Mouse (Mus musculus) myocyte (in vitro differentiated cells): ENCODE data around the gene Coro7. TPM values are rescaled to one million over a fixed set of nuclear protein-coding genes. Genes with fewer than 3 reads are reported as not detected.

Source experiments
- H3K27me3 ChIP-seq: one replicate; pipeline ENCODE4 v1.6.1; 2011; ENCODE audit not compliant: control insufficient read depth, insufficient read depth, insufficient read length
- H3K36me3 ChIP-seq: one replicate; pipeline ENCODE4 v1.6.1; 2011; ENCODE audit not compliant: control insufficient read depth, insufficient read depth
- H3K4me2 ChIP-seq: one replicate; pipeline ENCODE4 v1.6.1; 2011; ENCODE audit warnings: low read depth, control low read depth
- H3K4me3 ChIP-seq: one replicate; pipeline ENCODE4 v1.5.1; 2011; ENCODE audit warnings: mild to moderate bottlenecking, control low read depth, moderate library complexity
- H3K79me2 ChIP-seq: one replicate; pipeline ENCODE4 v1.6.1; 2011; ENCODE audit not compliant: control insufficient read depth, insufficient read depth
- H3ac ChIP-seq: one replicate; pipeline ENCODE4 v1.6.1; 2011; ENCODE audit not compliant: control insufficient read depth, insufficient read length
- CEBPB ChIP-seq: IDR thresholded peaks from 2 replicates; pipeline ENCODE4 v1.6.1; 2011; ENCODE audit warnings: mild to moderate bottlenecking, moderate library complexity; ENCODE audit not compliant: poor library complexity, insufficient read depth, severe bottlenecking
- E2F4 ChIP-seq: IDR thresholded peaks from one replicate; pipeline ENCODE4 v1.6.1; 2011; ENCODE audit warnings: mild to moderate bottlenecking, control low read depth, moderate library complexity; ENCODE audit not compliant: insufficient read depth
- MAX ChIP-seq: IDR thresholded peaks from one replicate; pipeline ENCODE4 v1.6.1; 2011; ENCODE audit warnings: low read depth, mild to moderate bottlenecking, control low read depth
- MYOD1 ChIP-seq, 3 experiments: IDR thresholded peaks; one replicate each; pipeline ENCODE4 v1.6.1; 2011; ENCODE audit warnings: control low read depth in 2 of 3, low read depth in 2 of 3, mild to moderate bottlenecking in 2 of 3, moderate library complexity in 1 of 3; ENCODE audit not compliant: insufficient read length in 2 of 3, control insufficient read depth in 1 of 3
- MYOG ChIP-seq, 3 experiments: IDR thresholded peaks; one replicate each; pipeline ENCODE4 v1.6.1; 2011; ENCODE audit warnings: control low read depth in 2 of 3, low read depth in 2 of 3, mild to moderate bottlenecking in 2 of 3; ENCODE audit not compliant: insufficient read length in 2 of 3, control insufficient read depth in 1 of 3, insufficient read depth in 1 of 3
- POLR2A ChIP-seq: IDR thresholded peaks from one replicate; pipeline ENCODE4 v1.6.1; 2011; ENCODE audit warnings: low read depth, mild to moderate bottlenecking, control low read depth, moderate library complexity; ENCODE audit not compliant: insufficient read length
- POLR2AphosphoS2 ChIP-seq: IDR thresholded peaks from one replicate; pipeline ENCODE4 v1.6.1; 2011; ENCODE audit warnings: low read depth, control low read depth; ENCODE audit not compliant: insufficient read length
- REST ChIP-seq: IDR thresholded peaks from one replicate; pipeline ENCODE4 v1.6.1; 2011; ENCODE audit warnings: mild to moderate bottlenecking, control low read depth, moderate library complexity; ENCODE audit not compliant: insufficient read depth, insufficient read length
- SRF ChIP-seq: IDR thresholded peaks from one replicate; pipeline ENCODE4 v1.6.1; 2011; ENCODE audit warnings: low read depth; ENCODE audit not compliant: control insufficient read depth, insufficient read length
- TCF12 ChIP-seq: IDR thresholded peaks from one replicate; pipeline ENCODE4 v1.6.1; 2011; ENCODE audit warnings: mild to moderate bottlenecking, control low read depth; ENCODE audit not compliant: poor library complexity, insufficient read depth, severe bottlenecking
- TCF3 ChIP-seq: IDR thresholded peaks from one replicate; pipeline ENCODE4 v1.6.1; 2011; ENCODE audit warnings: low read depth, control low read depth; ENCODE audit not compliant: insufficient read length
- USF1 ChIP-seq: IDR thresholded peaks from one replicate; pipeline ENCODE4 v1.6.1; 2011; ENCODE audit warnings: low read depth, mild to moderate bottlenecking, control low read depth, moderate library complexity
- polyA plus RNA-seq: library from polyadenylated mRNA; unstranded; fragments of >200 nt; fragmentation: generic; extraction: Trizol; gene quantifications from one replicate; pipeline ENCODE4 v1.2.1, GENCODE M21; 2012; ENCODE audit warnings: missing spikeins

The Coro7 gene
- polyA plus RNA-seq, 1 experiment, result 15.2 TPM

- TF ChIP-seq E2F4 (no peak), MYOG (IDR thresholded peaks at IDR 0.05; ENCODE audit: control insufficient read depth in 1 of 3, insufficient read depth in 1 of 3, insufficient read length in 2 of 3, low read depth in 2 of 3) (no peak), CEBPB (no peak), MYOD1 (IDR thresholded peaks at IDR 0.05; ENCODE audit: control insufficient read depth in 1 of 3, insufficient read length in 2 of 3, low read depth in 2 of 3) (no peak), TCF3 (no peak), POLR2A (no peak), TCF12 (no peak)
Measured at GRCm38 (mm10) chr16:4635760-4636159, 43.8 kb downstream of the Coro7 start.

GRCm38 (mm10) chr16:4634681-4635080 lies 44.9 kb downstream of the Coro7 start:
- TF ChIP-seq E2F4 (no peak), TCF12 (no peak)
- Histone ChIP-seq H3K79me2 (no peaks in the 10 kb centered on the region), H3K4me3 (no peak overlapping the region), H3K27me3 (no peaks in the 10 kb centered on the region), H3K36me3 (peaks cover 4% of the 10 kb centered on the region), H3K4me2 (no peak overlapping the region), H3ac (no peak overlapping the region)

More at GRCm38 (mm10) chr16:4635760-4636159, 43.8 kb downstream of the Coro7 start:
- Histone ChIP-seq H3K4me2 (no peak overlapping the region), H3K4me3 (no peak overlapping the region), H3ac (no peak overlapping the region), H3K27me3 (no peaks in the 10 kb centered on the region), H3K79me2 (peaks cover 8% of the 10 kb centered on the region), H3K36me3 (peaks cover 4% of the 10 kb centered on the region)

GRCm38 (mm10) chr16:4633661-4634060 lies 45.9 kb downstream of the Coro7 start:
- Histone ChIP-seq H3K79me2 (no peaks in the 10 kb centered on the region), H3K4me2 (no peak overlapping the region), H3K36me3 (peaks cover 4% of the 10 kb centered on the region), H3K4me3 (no peak overlapping the region), H3ac (no peak overlapping the region), H3K27me3 (no peaks in the 10 kb centered on the region)
- TF ChIP-seq CEBPB, result no peak
- no peak for TF ChIP-seq SRF
- no peak for TF ChIP-seq POLR2AphosphoS2
- no peak for TF ChIP-seq USF1
- no peak for TF ChIP-seq REST
- no peak for TF ChIP-seq MAX
- TF ChIP-seq TCF3, result no peak
- TF ChIP-seq MYOD1 (IDR thresholded peaks at IDR 0.05; ENCODE audit: control insufficient read depth in 1 of 3, insufficient read length in 2 of 3, low read depth in 2 of 3), result no peak
- TF ChIP-seq TCF12, result no peak

- no peak for TF ChIP-seq MAX
- no peak for TF ChIP-seq POLR2AphosphoS2
- TF ChIP-seq TCF12, result no peak
- TF ChIP-seq MYOG (IDR thresholded peaks at IDR 0.05; ENCODE audit: control insufficient read depth in 1 of 3, insufficient read depth in 1 of 3, insufficient read length in 2 of 3, low read depth in 2 of 3), result no peak
- TF ChIP-seq MYOD1 (IDR thresholded peaks at IDR 0.05; ENCODE audit: control insufficient read depth in 1 of 3, insufficient read length in 2 of 3, low read depth in 2 of 3), result no peak
- peaks cover 4% of the 10 kb centered on the region for H3K36me3 ChIP-seq
- no peak overlapping the region for H3K4me2 ChIP-seq
- H3K4me3 ChIP-seq, result no peak overlapping the region
- no peak overlapping the region for H3ac ChIP-seq
- no peaks in the 10 kb centered on the region for H3K27me3 ChIP-seq
- H3K79me2 ChIP-seq, result no peaks in the 10 kb centered on the region
Measured at GRCm38 (mm10) chr16:4632050-4632449, 47.5 kb downstream of the Coro7 start.

- H3K27me3 ChIP-seq, result no peaks in the 10 kb centered on the region
- H3K4me2 ChIP-seq, result no peak overlapping the region
- no peak overlapping the region for H3K4me3 ChIP-seq
- no peak overlapping the region for H3ac ChIP-seq
- H3K36me3 ChIP-seq, result peaks cover 4% of the 10 kb centered on the region
- no peak for TF ChIP-seq MYOD1 (IDR thresholded peaks at IDR 0.05; ENCODE audit: control insufficient read depth in 1 of 3, insufficient read length in 2 of 3, low read depth in 2 of 3)
- TF ChIP-seq POLR2AphosphoS2, result no peak
- no peak for TF ChIP-seq POLR2A
- TF ChIP-seq MYOG (IDR thresholded peaks at IDR 0.05; ENCODE audit: control insufficient read depth in 1 of 3, insufficient read depth in 1 of 3, insufficient read length in 2 of 3, low read depth in 2 of 3), result no peak
- no peak for TF ChIP-seq USF1
- no peak for TF ChIP-seq TCF12
- TF ChIP-seq MAX, result no peak
- no peak for TF ChIP-seq SRF
- no peak for TF ChIP-seq CEBPB
- no peak for TF ChIP-seq E2F4
- TF ChIP-seq TCF3, result no peak
- no peak for TF ChIP-seq REST
- H3K79me2 ChIP-seq, result no peaks in the 10 kb centered on the region
Measured at GRCm38 (mm10) chr16:4629950-4630349, 49.6 kb downstream of the Coro7 start.
